ENCODE assay signal across 17 mouse cellular contexts in genomic region chr7:81176187-81176769, GRCm38 (mm10). TPM values are rescaled to one million over a fixed set of nuclear protein-coding genes. Genes with fewer than 3 reads are reported as not detected.
DNase-seq lines count a peak whose midpoint lies in the region; ATAC-seq and TF ChIP-seq lines count a peak whose summit lies in the region.
"Had no signal": no experiment of that assay in that cellular context is flagged by ENCODE, and none has a peak within 500 bp of the region (broad histone marks: within the 10 kb centered on the region; RNA-seq: fewer than 3 reads in every experiment).

No protein-coding gene starts in this region.

- ATAC-seq in liver, embryonic 11.5 days (replicated peaks; ENCODE audit: low FRiP score), result no peak
- ATAC-seq: forebrain, embryonic 15.5 days had no signal

- peak; percentile 82 for DNase-seq in liver, adult 2 months (ENCODE audit: extremely low read depth, low read depth, low spot score)
- no peak for DNase-seq in liver, embryonic 11.5 days (ENCODE audit: low spot score)
- peak; percentile 56 for DNase-seq in embryo, embryonic 10.5 days (ENCODE audit: low spot score)
- peak; percentile 28 for DNase-seq in lung, postnatal 10 days
- peak; percentile 23 for DNase-seq in yolk sac, embryonic 10.5 days (ENCODE audit: low spot score)
- no peak for DNase-seq in layer of hippocampus, adult 9-11 months
- DNase-seq in cerebellum, adult 18-20 months, result no peak
- DNase-seq: cerebellum, adult 9-11 months; right cerebral cortex, adult 18-20 months; thymus, postnatal 36 days had no signal

- no peak overlapping the region for H3K9ac ChIP-seq in liver, adult 2 months (ENCODE audit: low read depth, low read length)
- H3K9ac ChIP-seq in liver, embryonic 11.5 days (ENCODE audit: low read depth, low read length), result no peak overlapping the region
- H3K9ac ChIP-seq: embryonic facial prominence, embryonic 12.5 days; forebrain, embryonic 15.5 days; hindbrain, embryonic 12.5 days; limb, embryonic 12.5 days; liver, embryonic 15.5 days had no signal

- no peak for TF ChIP-seq CTCF in liver, adult 2 months (IDR thresholded peaks at IDR 0.05; ENCODE audit: low read depth, low read length)

- H3K4me1 ChIP-seq in liver, adult 2 months (ENCODE audit: control insufficient read depth, insufficient read depth, low read length), result peaks cover 16% of the 10 kb centered on the region
- no peaks in the 10 kb centered on the region for H3K4me1 ChIP-seq in liver, embryonic 11.5 days (replicated peaks; ENCODE audit: control insufficient read depth, insufficient read depth, low read length)
- H3K4me1 ChIP-seq: embryonic facial prominence, embryonic 12.5 days; forebrain, embryonic 15.5 days; hindbrain, embryonic 12.5 days had no signal

- H3K27me3 ChIP-seq in liver, adult 2 months (ENCODE audit: control insufficient read depth, insufficient read depth, low read length), result no peaks in the 10 kb centered on the region
- no peaks in the 10 kb centered on the region for H3K27me3 ChIP-seq in liver, embryonic 11.5 days (replicated peaks; ENCODE audit: control insufficient read depth, insufficient read depth, low read length)
- H3K27me3 ChIP-seq: embryonic facial prominence, embryonic 12.5 days; forebrain, embryonic 15.5 days; hindbrain, embryonic 12.5 days; limb, embryonic 12.5 days; liver, embryonic 15.5 days had no signal

- H3K4me3 ChIP-seq in liver, adult 2 months (ENCODE audit: insufficient read depth, low read depth, low read length), result no peak overlapping the region
- H3K4me3 ChIP-seq in liver, embryonic 11.5 days (ENCODE audit: low read depth, low read length), result no peak overlapping the region
- H3K4me3 ChIP-seq: embryonic facial prominence, embryonic 12.5 days; forebrain, embryonic 15.5 days; hindbrain, embryonic 12.5 days; left cerebral cortex, adult 2 months; limb, embryonic 12.5 days; liver, embryonic 15.5 days; megakaryocyte, embryonic 14.5 days had no signal

- WGBS in liver, adult 2 months, result 42% methylated on average over 5 of the region's 5 CpGs
- 66% methylated on average over 5 of the region's 5 CpGs for WGBS in liver, embryonic 11.5 days

- H3K27ac ChIP-seq in liver, adult 2 months (replicated peaks; ENCODE audit: insufficient read depth, low read depth, low read length), result peak overlapping the region; percentile 40; the same call in 1 of the 2 replicates
- no peak overlapping the region for H3K27ac ChIP-seq in liver, embryonic 11.5 days (ENCODE audit: low read depth, low read length)
- H3K27ac ChIP-seq: embryonic facial prominence, embryonic 12.5 days; forebrain, embryonic 15.5 days; hindbrain, embryonic 12.5 days; left cerebral cortex, adult 2 months; limb, embryonic 12.5 days; liver, embryonic 15.5 days had no signal

- no peaks in the 10 kb centered on the region for H3K9me3 ChIP-seq in liver, embryonic 11.5 days (ENCODE audit: control insufficient read depth, low read length)
- H3K9me3 ChIP-seq: embryonic facial prominence, embryonic 12.5 days; liver, embryonic 15.5 days had no signal

- H3K36me3 ChIP-seq in liver, adult 2 months (ENCODE audit: control insufficient read depth, insufficient read depth, low read length), result no peaks in the 10 kb centered on the region
- H3K36me3 ChIP-seq in liver, embryonic 11.5 days (ENCODE audit: control insufficient read depth, insufficient read depth, low read length), result no peaks in the 10 kb centered on the region
- H3K36me3 ChIP-seq: embryonic facial prominence, embryonic 12.5 days; forebrain, embryonic 15.5 days; hindbrain, embryonic 12.5 days; limb, embryonic 12.5 days; liver, embryonic 15.5 days had no signal

- no peak overlapping the region for H3K4me2 ChIP-seq in liver, embryonic 11.5 days
- H3K4me2 ChIP-seq: embryonic facial prominence, embryonic 12.5 days; forebrain, embryonic 15.5 days; hindbrain, embryonic 12.5 days; limb, embryonic 12.5 days; liver, embryonic 15.5 days had no signal

- no peaks in the 10 kb centered on the region for H3K79me2 ChIP-seq in liver, adult 2 months (ENCODE audit: control insufficient read depth, insufficient read depth, low read length)

- no peak for TF ChIP-seq POLR2A in liver, adult 2 months (IDR thresholded peaks at IDR 0.05; ENCODE audit: extremely low read depth, insufficient read depth, low read length)

RNA-seq across cellular contexts. Expression of gene Pde8a, which starts 37.1 kb away (rescaled TPM):
- total RNA-seq in liver, adult 2 months (2014; rRNA removed), result 13.5 and 15.1 TPM in 2 replicates
- 13.3 and 13.7 TPM in 2 replicates for polyA plus RNA-seq in liver, adult 2 months (2012; rRNA removed)
- 1.7 and 1.9 TPM in 2 replicates for polyA plus RNA-seq in liver, embryonic 11.5 days (2014; fragmentation: Nextera tagmentation; extraction: Ambion mirVana)

Comparison
In these comparisons a context has a peak if more than half of its experiments do, and no peak if none do; other contexts are left out.
1. DNase-seq: peak in liver, adult 2 months (single experiment), embryo, embryonic 10.5 days (single experiment), lung, postnatal 10 days (single experiment) and yolk sac, embryonic 10.5 days (single experiment); none in liver, embryonic 11.5 days (single experiment), layer of hippocampus, adult 9-11 months (single experiment) and cerebellum, adult 18-20 months (0 of 2).